Mouse (Mus musculus) lung, embryonic 16.5 days (tissue): ENCODE results near the gene Pin4. TPM values are rescaled to one million over a fixed set of nuclear protein-coding genes. Genes with fewer than 3 reads are reported as not detected.
"Not testable (repeated sequence)": the region's sequence is repeated elsewhere in the genome, so short reads cannot be mapped to it uniquely, and the experiment has no call there.

ENCODE experiments used
- ATAC-seq: fragments of 200-750 bp; cut with Nextera tagmentation; 2 replicates; pipeline ENCODE4 v1.8.0; 2017; ENCODE audit warnings: low read depth, mild to moderate bottlenecking, moderate library complexity
- H3K27ac ChIP-seq: fragments of 300-500 bp; sonication (generic); 2 replicates; pipeline ENCODE4 v1.5.1; 2014; ENCODE audit warnings: mild to moderate bottlenecking, control low read depth, low read length
- H3K27me3 ChIP-seq: fragments of 300-500 bp; sonication (generic); 2 replicates; pipeline ENCODE4 v1.6.1; 2014; ENCODE audit warnings: low read depth, low read length, mixed read lengths; ENCODE audit not compliant: control insufficient read depth, insufficient read depth
- H3K36me3 ChIP-seq: fragments of 300-500 bp; sonication (generic); 2 replicates; pipeline ENCODE4 v1.6.1; 2014; ENCODE audit warnings: low read length; ENCODE audit not compliant: control insufficient read depth, insufficient read depth
- H3K4me1 ChIP-seq: fragments of 300-500 bp; sonication (generic); replicated peaks from 2 replicates; pipeline ENCODE4 v1.6.1; 2014; ENCODE audit warnings: low read length, mixed read lengths; ENCODE audit not compliant: control insufficient read depth, insufficient read depth
- H3K4me2 ChIP-seq: fragments of 300-500 bp; sonication (generic); 2 replicates; pipeline ENCODE4 v1.6.1; 2014; ENCODE audit warnings: low read depth, low read length, control low read depth
- H3K4me3 ChIP-seq: fragments of 300-500 bp; sonication (generic); 2 replicates; pipeline ENCODE4 v1.5.1; 2014; ENCODE audit warnings: mild to moderate bottlenecking, low read length, control low read depth
- H3K9ac ChIP-seq: fragments of 300-500 bp; sonication (generic); 2 replicates; pipeline ENCODE4 v1.6.1; 2014; ENCODE audit warnings: low read length, control low read depth
- H3K9me3 ChIP-seq: fragments of 300-500 bp; sonication (generic); 2 replicates; pipeline ENCODE4 v1.6.1; 2016; ENCODE audit warnings: low read length; ENCODE audit not compliant: control insufficient read depth
- WGBS: fragments of 180-500 bp; shearing (Covaris S2); extraction: QIAGEN DNeasy Blood & Tissue Kit; methylation state at CpG from one replicate; pipeline ENCODE4 v1.1.7; 2014; 5-methylcytosine and 5-hydroxymethylcytosine counted together
- polyA plus RNA-seq: library from polyadenylated mRNA; unstranded; fragments of >200 nt; fragmentation: Nextera tagmentation; extraction: Ambion mirVana; gene quantifications from 2 replicates; pipeline ENCODE4 v1.2.1, GENCODE M21; 2015

The Pin4 gene
- polyA plus RNA-seq, 1 experiment from 2014 or later: 66.8 TPM

- Histone ChIP-seq H3K27me3 (no peaks in the 10 kb centered on the region), H3K4me1 (no peaks in the 10 kb centered on the region), H3K4me2 (no peak overlapping the region), H3K27ac (no peak overlapping the region), H3K36me3 (no peaks in the 10 kb centered on the region), H3K4me3 (no peak overlapping the region), H3K9ac (no peak overlapping the region), H3K9me3 (no peaks in the 10 kb centered on the region)
- no peak for ATAC-seq
- WGBS: 32% methylated on average over 7 of the region's 7 CpGs
Observed at GRCm38 (mm10) chrX:102081573-102082279, 37.5 kb upstream of the Pin4 start.

GRCm38 (mm10) chrX:102082340-102082739, 36.9 kb upstream of the Pin4 start:
- no peaks in the 10 kb centered on the region for H3K9me3 ChIP-seq
- 45% methylated on average over 5 of the region's 5 CpGs for WGBS
- H3K27me3 ChIP-seq: no peaks in the 10 kb centered on the region
- no peak overlapping the region for H3K4me2 ChIP-seq
- no peaks in the 10 kb centered on the region for H3K36me3 ChIP-seq
- no peaks in the 10 kb centered on the region for H3K4me1 ChIP-seq
- ATAC-seq: no peak
- H3K9ac ChIP-seq: no peak overlapping the region
- H3K27ac ChIP-seq: no peak overlapping the region
- H3K4me3 ChIP-seq: no peak overlapping the region

DNA sequence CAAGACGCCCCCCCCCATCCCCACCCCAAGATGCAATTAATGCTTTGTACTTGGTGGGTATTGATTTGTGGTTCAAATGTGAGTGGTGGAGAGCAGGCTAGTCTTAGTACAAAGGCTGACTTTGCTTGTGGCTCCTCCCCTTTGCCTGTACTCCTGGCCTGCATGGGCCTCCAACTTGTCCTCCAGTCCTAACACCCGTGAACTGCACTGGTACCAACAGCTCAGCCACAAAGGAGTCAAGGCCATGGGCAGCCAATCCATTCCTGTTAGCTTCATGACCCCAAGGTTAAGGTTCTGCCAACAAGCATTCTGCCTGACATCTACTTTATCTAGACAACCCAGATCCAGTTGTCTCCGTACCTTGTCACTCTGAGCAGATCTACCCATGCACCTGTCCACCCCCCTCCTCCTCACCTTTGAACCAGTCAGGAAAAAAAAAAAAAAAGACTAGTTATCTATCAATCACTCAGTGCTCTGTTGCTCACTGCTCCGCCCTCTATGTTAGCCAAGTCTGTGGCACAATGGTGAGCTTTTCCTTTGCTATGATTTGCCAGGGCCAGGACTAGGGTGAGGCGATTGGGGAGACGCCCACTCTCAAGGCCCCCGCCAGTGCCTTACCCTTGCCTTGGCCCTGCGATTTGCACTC, 33.3 kb upstream of the Pin4 start:
- WGBS: 86% methylated on average over 8 of the region's 8 CpGs
- no peak overlapping the region for H3K4me2 ChIP-seq
- ATAC-seq: no peak

DNA sequence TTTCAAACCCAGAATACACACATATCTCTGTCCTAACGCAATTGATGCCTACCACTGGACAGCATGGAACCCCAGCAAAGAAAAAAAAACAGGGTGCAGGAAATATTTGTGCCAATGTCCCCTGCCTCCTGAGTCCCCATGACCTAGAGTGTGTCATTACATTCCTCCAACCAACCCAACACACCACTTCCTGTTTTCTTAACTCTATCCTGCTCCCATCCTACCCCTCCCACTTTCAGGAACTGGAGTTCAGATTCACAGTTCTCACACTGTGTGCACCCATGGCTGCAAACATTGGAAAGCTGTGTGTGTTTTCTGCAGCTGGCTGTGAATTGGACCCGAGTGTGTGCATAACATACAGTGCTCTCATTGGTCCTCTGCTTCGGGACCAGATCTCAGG, 28.6 kb upstream of the Pin4 start:
- H3K27me3 ChIP-seq: no peaks in the 10 kb centered on the region
- H3K9ac ChIP-seq: no peak overlapping the region
- no peak overlapping the region for H3K4me2 ChIP-seq
- ATAC-seq: no peak
- H3K4me1 ChIP-seq: no peaks in the 10 kb centered on the region
- H3K9me3 ChIP-seq: no peaks in the 10 kb centered on the region
- no peak overlapping the region for H3K27ac ChIP-seq
- H3K4me3 ChIP-seq: no peak overlapping the region
- WGBS: 53% methylated on average over 3 of the region's 3 CpGs
- H3K36me3 ChIP-seq: no peaks in the 10 kb centered on the region

More for the DNA sequence above, 33.3 kb upstream of the Pin4 start:
- Histone ChIP-seq H3K36me3 (no peaks in the 10 kb centered on the region), H3K9me3 (no peaks in the 10 kb centered on the region), H3K27me3 (no peaks in the 10 kb centered on the region), H3K27ac (no peak overlapping the region), H3K4me3 (no peak overlapping the region), H3K9ac (no peak overlapping the region), H3K4me1 (no peaks in the 10 kb centered on the region)

GRCm38 (mm10) chrX:102094381-102094904, 24.8 kb upstream of the Pin4 start:
- no peaks in the 10 kb centered on the region for H3K4me1 ChIP-seq
- ATAC-seq: no peak
- no peak overlapping the region for H3K9ac ChIP-seq
- no peak overlapping the region for H3K4me2 ChIP-seq
- no peak overlapping the region for H3K27ac ChIP-seq
- no peaks in the 10 kb centered on the region for H3K36me3 ChIP-seq
- H3K9me3 ChIP-seq: no peaks in the 10 kb centered on the region
- H3K27me3 ChIP-seq: no peaks in the 10 kb centered on the region
- WGBS: 79% methylated on average over 6 of the region's 7 CpGs
- no peak overlapping the region for H3K4me3 ChIP-seq

GRCm38 (mm10) chrX:102101886-102102285, 17.4 kb upstream of the Pin4 start:
- no peak overlapping the region for H3K4me2 ChIP-seq
- no peak overlapping the region for H3K27ac ChIP-seq
- WGBS: 54% methylated on average over 7 of the region's 7 CpGs
- H3K9me3 ChIP-seq: no peaks in the 10 kb centered on the region
- H3K4me3 ChIP-seq: no peak overlapping the region
- no peak for ATAC-seq
- H3K4me1 ChIP-seq: no peaks in the 10 kb centered on the region
- H3K27me3 ChIP-seq: no peaks in the 10 kb centered on the region
- H3K9ac ChIP-seq: no peak overlapping the region
- H3K36me3 ChIP-seq: no peaks in the 10 kb centered on the region

- not testable (repeated sequence) for ATAC-seq, H3K4me1 ChIP-seq, H3K9me3 ChIP-seq, H3K27ac ChIP-seq, H3K36me3 ChIP-seq, H3K9ac ChIP-seq, H3K4me2 ChIP-seq, H3K27me3 ChIP-seq, H3K4me3 ChIP-seq
- WGBS: 46% methylated on average over 2 of the region's 2 CpGs
Observed at GRCm38 (mm10) chrX:102103830-102104229, 15.4 kb upstream of the Pin4 start.

- 69% methylated on average over 5 of the region's 5 CpGs for WGBS
- not testable (repeated sequence) for H3K4me1 ChIP-seq, H3K27ac ChIP-seq, H3K9me3 ChIP-seq, H3K27me3 ChIP-seq, H3K4me3 ChIP-seq, H3K4me2 ChIP-seq, ATAC-seq, H3K9ac ChIP-seq, H3K36me3 ChIP-seq
Observed at GRCm38 (mm10) chrX:102109349-102109748, 9.9 kb upstream of the Pin4 start.

- Histone ChIP-seq H3K4me2 (no peak overlapping the region), H3K36me3 (no peaks in the 10 kb centered on the region), H3K4me1 (0 out of 2 replicates have a peak, but pooled peaks cover 3% of the 10 kb centered on the region), H3K9me3 (no peaks in the 10 kb centered on the region), H3K27me3 (peaks cover 2% of the 10 kb centered on the region; the same call in 1 of the 2 replicates), H3K27ac (no peak overlapping the region), H3K9ac (no peak overlapping the region), H3K4me3 (no peak overlapping the region)
- no peak for ATAC-seq
- WGBS: 33% methylated on average over 4 of the region's 4 CpGs
Observed at GRCm38 (mm10) chrX:102115676-102116075, 3.6 kb upstream of the Pin4 start.
